Mouse (Mus musculus): Measurements from ENCODE around the gene Bcl7b.

The Bcl7b gene

GRCm38 (mm10) chr5:135222066-135222465, 54.0 kb downstream of the Bcl7b start:
- ChIA-PET CTCF (interaction anchor here in 1 of 4 experiments (0.6 kb wide), 1 partner anchor 104 kb away, joined by 3 read pairs; no protein-coding TSS in a partner anchor), POLR2A (interaction anchor here in 3 of 4 experiments (0.6 to 1.3 kb wide), 4 partner anchors 16 to 154 kb away, joined by 3 read pairs; no protein-coding TSS in a partner anchor)

GRCm38 (mm10) chr5:135224169-135224568, 56.1 kb downstream of the Bcl7b start:
- ChIA-PET POLR2A (interaction anchor here in 2 of 4 experiments (1.0 to 1.2 kb wide), 3 partner anchors 11 to 75 kb away, joined by 3 read pairs; no protein-coding TSS in a partner anchor), CTCF (interaction anchor here in 2 of 4 experiments (0.6 to 1.6 kb wide), 2 partner anchors 62 to 996 kb away, joined by 3 to 13 read pairs; no protein-coding TSS in a partner anchor)

- POLR2A ChIA-PET: interaction anchor here in 3 of 4 experiments (0.7 to 1.5 kb wide), 5 partner anchors 8 to 186 kb away, joined by 3 to 5 read pairs (median 4); no protein-coding TSS in a partner anchor
- CTCF ChIA-PET: interaction anchor here in 1 of 4 experiments (0.7 kb wide), 1 partner anchor 336 kb away, joined by 3 read pairs; no protein-coding TSS in a partner anchor
Observed at GRCm38 (mm10) chr5:135225879-135226278, 57.8 kb downstream of the Bcl7b start.

GRCm38 (mm10) chr5:135230186-135230585, 62.1 kb downstream of the Bcl7b start:
- CTCF ChIA-PET: no interaction called here
- POLR2A ChIA-PET: interaction anchor here in 1 of 4 experiments (1.0 to 1.4 kb wide), 3 partner anchors 14 to 19 kb away, joined by 3 to 7 read pairs (median 5); no protein-coding TSS in a partner anchor
